Mouse (Mus musculus): ENCODE results near the gene Jarid2. TPM values are rescaled to one million over a fixed set of nuclear protein-coding genes. Genes with fewer than 3 reads are reported as not detected.

Gene Jarid2
- polyA plus RNA-seq, 1 experiment = 21.0 TPM

DNA sequence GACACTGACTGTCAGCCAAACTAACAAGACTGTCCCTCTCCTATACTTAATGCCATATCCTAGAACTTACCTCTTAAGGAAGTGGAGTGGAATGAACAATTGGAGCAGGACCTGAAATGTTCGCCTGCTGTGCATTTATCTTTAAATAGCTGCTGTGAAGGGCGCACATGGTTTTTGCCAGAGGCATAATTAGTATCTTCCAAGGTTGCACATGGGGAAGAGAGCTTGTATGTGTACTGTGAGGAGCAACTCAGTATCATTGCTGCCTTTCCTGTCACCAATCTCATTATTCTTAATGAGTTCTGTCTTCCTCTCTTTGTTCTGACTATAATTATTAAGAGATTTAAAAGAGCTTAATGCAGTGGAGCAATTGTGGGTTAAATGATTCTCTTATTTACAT, 147.5 kb downstream of the Jarid2 start:
- Histone ChIP-seq H3K36me3 (ENCODE audit: control insufficient read depth, insufficient read depth, low read length) (no peaks in the 10 kb centered on the region), H3K27me3 (ENCODE audit: control insufficient read depth, insufficient read depth, low read length) (no peaks in the 10 kb centered on the region), H3K4me1 (ENCODE audit: control insufficient read depth, insufficient read depth, low read length) (no peaks in the 10 kb centered on the region), H3K4me3 (ENCODE audit: control insufficient read depth, low read depth, low read length) (no peak overlapping the region), H3K27ac (ENCODE audit: control insufficient read depth, insufficient read depth, low read depth, low read length) (no peak overlapping the region)
- TF ChIP-seq POLR2A (IDR thresholded peaks at IDR 0.05; ENCODE audit: control insufficient read depth, low read depth, low read length) (no peak), CTCF (IDR thresholded peaks at IDR 0.05; ENCODE audit: control insufficient read depth, insufficient read depth, insufficient replicate concordance, low read depth, low read length) (no peak)

DNA sequence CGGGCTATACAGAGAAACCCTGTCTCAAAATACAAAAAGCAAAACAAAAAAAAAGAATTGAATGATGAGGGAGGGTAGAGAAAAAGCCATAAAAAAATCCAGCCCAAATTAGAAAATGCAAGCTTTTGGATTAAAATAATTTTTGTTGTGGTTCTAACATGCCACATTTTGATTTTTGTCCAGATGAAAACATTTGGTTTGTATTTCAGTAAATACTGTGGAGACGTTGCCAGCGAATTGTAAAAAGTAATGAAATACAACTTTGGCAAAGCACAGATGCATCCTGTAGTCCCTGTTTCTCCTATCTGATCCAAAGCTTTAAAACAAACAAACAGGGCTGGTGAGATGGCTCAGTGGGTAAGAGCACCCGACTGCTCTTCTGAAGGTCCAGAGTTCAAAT, 151.7 kb downstream of the Jarid2 start:
- Histone ChIP-seq H3K27ac (ENCODE audit: control insufficient read depth, insufficient read depth, low read depth, low read length) (no peak overlapping the region), H3K36me3 (ENCODE audit: control insufficient read depth, insufficient read depth, low read length) (no peaks in the 10 kb centered on the region), H3K4me3 (ENCODE audit: control insufficient read depth, low read depth, low read length) (no peak overlapping the region), H3K27me3 (ENCODE audit: control insufficient read depth, insufficient read depth, low read length) (no peaks in the 10 kb centered on the region), H3K4me1 (ENCODE audit: control insufficient read depth, insufficient read depth, low read length) (no peaks in the 10 kb centered on the region)
- TF ChIP-seq CTCF (IDR thresholded peaks at IDR 0.05; ENCODE audit: control insufficient read depth, insufficient read depth, insufficient replicate concordance, low read depth, low read length) = no peak
- TF ChIP-seq POLR2A (IDR thresholded peaks at IDR 0.05; ENCODE audit: control insufficient read depth, low read depth, low read length) = no peak

- TF ChIP-seq CTCF (IDR thresholded peaks at IDR 0.05; ENCODE audit: control insufficient read depth, insufficient read depth, insufficient replicate concordance, low read depth, low read length) (no peak), POLR2A (IDR thresholded peaks at IDR 0.05; ENCODE audit: control insufficient read depth, low read depth, low read length) (no peak)
- Histone ChIP-seq H3K27me3 (ENCODE audit: control insufficient read depth, insufficient read depth, low read length) (no peaks in the 10 kb centered on the region), H3K4me1 (ENCODE audit: control insufficient read depth, insufficient read depth, low read length) (no peaks in the 10 kb centered on the region), H3K4me3 (ENCODE audit: control insufficient read depth, low read depth, low read length) (no peak overlapping the region), H3K27ac (ENCODE audit: control insufficient read depth, insufficient read depth, low read depth, low read length) (no peak overlapping the region), H3K36me3 (ENCODE audit: control insufficient read depth, insufficient read depth, low read length) (no peaks in the 10 kb centered on the region)
These were observed 156.9 kb downstream of the Jarid2 start for GRCm38 (mm10) chr13:44886221-44886620.

GRCm38 (mm10) chr13:44890612-44891011, 161.3 kb downstream of the Jarid2 start:
- TF ChIP-seq POLR2A (IDR thresholded peaks at IDR 0.05; ENCODE audit: control insufficient read depth, low read depth, low read length) (no peak), CTCF (IDR thresholded peaks at IDR 0.05; ENCODE audit: control insufficient read depth, insufficient read depth, insufficient replicate concordance, low read depth, low read length) (no peak)
- Histone ChIP-seq H3K27me3 (ENCODE audit: control insufficient read depth, insufficient read depth, low read length) (no peaks in the 10 kb centered on the region), H3K36me3 (ENCODE audit: control insufficient read depth, insufficient read depth, low read length) (no peaks in the 10 kb centered on the region), H3K27ac (ENCODE audit: control insufficient read depth, insufficient read depth, low read depth, low read length) (no peak overlapping the region), H3K4me1 (ENCODE audit: control insufficient read depth, insufficient read depth, low read length) (no peaks in the 10 kb centered on the region), H3K4me3 (ENCODE audit: control insufficient read depth, low read depth, low read length) (no peak overlapping the region)

DNA sequence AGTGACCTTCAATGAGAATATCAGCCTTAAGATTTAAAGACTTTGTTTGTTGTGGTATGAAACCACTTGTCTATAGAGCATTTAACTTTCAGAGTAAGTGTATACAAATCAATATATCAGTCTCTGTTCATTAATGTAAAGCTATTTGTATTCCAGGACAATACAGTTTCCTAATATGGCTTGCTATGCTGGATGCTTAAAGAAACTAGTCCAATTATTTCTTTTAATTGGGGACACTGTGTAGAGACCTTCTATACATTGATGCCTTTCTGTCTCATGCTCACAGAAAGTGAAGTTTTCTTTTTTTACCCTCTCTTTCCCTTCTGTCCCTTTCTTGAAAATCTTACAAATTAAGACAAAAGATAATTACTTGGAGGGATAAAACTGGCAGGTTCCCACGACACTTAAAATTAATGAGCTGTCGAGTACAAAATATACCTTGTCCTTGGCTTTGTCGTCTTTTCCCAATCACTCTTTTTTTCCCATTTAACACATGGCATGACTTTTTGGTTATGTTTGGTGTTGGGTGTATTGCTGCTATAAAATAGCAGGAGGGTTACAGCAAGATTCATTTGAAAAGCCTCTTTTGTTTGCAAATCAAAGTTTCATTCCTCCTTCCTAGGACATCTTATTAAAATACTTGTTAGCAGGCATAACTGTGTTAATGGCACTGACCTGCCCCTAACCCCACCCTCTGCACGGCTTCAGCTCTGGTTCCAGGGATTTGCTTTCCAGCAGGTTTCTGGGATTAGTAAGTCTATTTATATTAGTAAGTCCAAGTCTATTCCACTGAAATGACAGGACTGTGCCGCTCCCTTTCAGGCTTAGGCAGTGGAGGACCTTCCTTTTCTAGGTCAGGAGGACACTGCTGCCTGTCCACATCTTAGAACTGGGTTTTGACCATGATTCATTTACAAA, 162.8 kb downstream of the Jarid2 start:
- no peaks in the 10 kb centered on the region for H3K27me3 ChIP-seq (ENCODE audit: control insufficient read depth, insufficient read depth, low read length)
- no peaks in the 10 kb centered on the region for H3K4me1 ChIP-seq (ENCODE audit: control insufficient read depth, insufficient read depth, low read length)
- no peak overlapping the region for H3K27ac ChIP-seq (ENCODE audit: control insufficient read depth, insufficient read depth, low read depth, low read length)
- no peaks in the 10 kb centered on the region for H3K36me3 ChIP-seq (ENCODE audit: control insufficient read depth, insufficient read depth, low read length)
- no peak for TF ChIP-seq CTCF (IDR thresholded peaks at IDR 0.05; ENCODE audit: control insufficient read depth, insufficient read depth, insufficient replicate concordance, low read depth, low read length)
- TF ChIP-seq POLR2A (IDR thresholded peaks at IDR 0.05; ENCODE audit: control insufficient read depth, low read depth, low read length) = no peak
- H3K4me3 ChIP-seq (ENCODE audit: control insufficient read depth, low read depth, low read length) = no peak overlapping the region

DNA sequence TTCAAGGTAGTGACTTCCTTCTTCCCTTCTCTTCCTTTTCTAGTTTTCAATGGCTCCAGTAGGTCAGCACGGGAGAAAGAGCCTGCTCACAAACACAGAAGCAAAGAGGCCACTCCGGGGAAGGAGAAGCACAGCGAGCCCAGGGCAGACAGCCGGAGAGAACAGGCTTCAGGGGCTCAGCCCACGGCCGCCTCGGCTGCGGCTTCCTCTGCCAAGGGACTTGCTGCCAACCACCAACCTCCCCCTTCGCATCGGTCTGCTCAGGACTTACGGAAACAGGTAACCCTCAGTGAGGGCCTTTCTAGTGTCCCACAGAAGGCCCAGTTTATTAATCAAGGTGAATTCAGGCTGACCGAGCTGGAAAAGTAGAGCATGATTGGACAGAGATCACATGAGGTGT, 166.9 kb downstream of the Jarid2 start:
- no peaks in the 10 kb centered on the region for H3K36me3 ChIP-seq (ENCODE audit: control insufficient read depth, insufficient read depth, low read length)
- H3K4me3 ChIP-seq (ENCODE audit: control insufficient read depth, low read depth, low read length) = no peak overlapping the region
- H3K27me3 ChIP-seq (ENCODE audit: control insufficient read depth, insufficient read depth, low read length) = no peaks in the 10 kb centered on the region
- TF ChIP-seq CTCF (IDR thresholded peaks at IDR 0.05; ENCODE audit: control insufficient read depth, insufficient read depth, insufficient replicate concordance, low read depth, low read length) (no peak), POLR2A (IDR thresholded peaks at IDR 0.05; ENCODE audit: control insufficient read depth, low read depth, low read length) (no peak)
- no peaks in the 10 kb centered on the region for H3K4me1 ChIP-seq (ENCODE audit: control insufficient read depth, insufficient read depth, low read length)
- H3K27ac ChIP-seq (ENCODE audit: control insufficient read depth, insufficient read depth, low read depth, low read length) = no peak overlapping the region

DNA sequence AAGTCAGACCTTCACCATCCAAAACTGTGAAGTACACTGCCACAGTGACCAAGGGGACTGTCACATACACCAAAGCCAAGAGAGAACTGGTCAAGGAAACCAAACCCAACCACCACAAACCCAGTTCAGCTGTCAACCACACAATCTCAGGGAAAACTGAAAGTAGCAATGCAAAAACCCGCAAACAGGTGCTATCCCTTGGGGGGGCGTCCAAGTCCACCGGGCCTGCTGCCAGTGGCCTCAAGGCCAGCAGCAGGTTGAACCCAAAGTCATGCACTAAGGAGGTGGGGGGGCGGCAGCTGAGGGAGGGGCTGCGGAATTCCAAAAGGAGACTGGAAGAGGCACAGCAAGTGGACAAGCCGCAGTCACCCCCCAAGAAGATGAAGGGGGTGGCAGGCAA, 173.0 kb downstream of the Jarid2 start:
- no peaks in the 10 kb centered on the region for H3K36me3 ChIP-seq (ENCODE audit: control insufficient read depth, insufficient read depth, low read length)
- TF ChIP-seq CTCF (IDR thresholded peaks at IDR 0.05; ENCODE audit: control insufficient read depth, insufficient read depth, insufficient replicate concordance, low read depth, low read length) (no peak), POLR2A (IDR thresholded peaks at IDR 0.05; ENCODE audit: control insufficient read depth, low read depth, low read length) (no peak)
- no peak overlapping the region for H3K4me3 ChIP-seq (ENCODE audit: control insufficient read depth, low read depth, low read length)
- H3K27me3 ChIP-seq (ENCODE audit: control insufficient read depth, insufficient read depth, low read length) = no peaks in the 10 kb centered on the region
- no peaks in the 10 kb centered on the region for H3K4me1 ChIP-seq (ENCODE audit: control insufficient read depth, insufficient read depth, low read length)
- H3K27ac ChIP-seq (ENCODE audit: control insufficient read depth, insufficient read depth, low read depth, low read length) = no peak overlapping the region

Data from testis, adult 2 months (tissue).